Mouse (Mus musculus): ENCODE data around the gene Ift46.
A peak's percentile ranks its signal among the peaks of the same experiment; 100 is the strongest.

Ift46 gene

DNA sequence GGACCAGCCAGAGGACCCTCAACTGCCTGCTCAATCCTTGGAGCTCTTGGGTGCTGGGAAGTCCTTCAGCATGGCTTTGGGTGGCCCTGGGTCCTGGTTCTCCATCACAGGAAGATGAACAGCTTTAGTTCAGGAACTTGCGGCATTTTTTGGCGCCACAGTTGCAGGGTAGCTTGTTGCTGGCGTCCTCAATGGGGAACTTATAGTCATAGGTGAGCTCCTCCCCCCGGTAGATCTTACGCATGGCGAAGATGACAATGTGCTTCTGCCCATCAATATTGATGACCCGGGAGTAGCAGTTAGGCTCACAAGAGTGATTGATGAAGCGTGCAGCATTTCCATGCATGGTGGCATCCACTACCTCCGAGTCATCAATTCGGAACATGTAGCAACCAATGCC is 40.1 kb downstream of the Ift46 start:
- DNase-seq (ENCODE audit: low spot score), result no peak

DNA sequence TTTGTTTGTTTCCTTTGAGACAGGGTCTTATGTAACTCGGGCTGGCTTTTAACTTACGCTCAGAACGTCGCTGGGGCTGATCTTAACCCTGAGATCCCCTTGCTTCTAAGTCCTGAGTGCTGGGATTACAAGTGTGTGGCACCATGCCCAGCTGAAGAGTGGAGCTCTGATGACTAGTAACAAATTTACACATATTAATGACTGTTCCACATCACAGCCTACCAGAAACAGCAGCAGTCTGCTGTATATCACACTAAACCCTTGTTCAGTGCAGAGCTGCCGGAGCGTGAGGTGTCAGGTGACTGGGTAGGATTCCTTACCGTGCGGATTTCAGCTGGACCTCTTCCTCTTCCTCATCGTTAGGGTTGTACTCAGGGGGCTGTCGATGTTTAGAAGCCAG is 42.6 kb downstream of the Ift46 start:
- no peak for DNase-seq (ENCODE audit: low spot score)

DNA sequence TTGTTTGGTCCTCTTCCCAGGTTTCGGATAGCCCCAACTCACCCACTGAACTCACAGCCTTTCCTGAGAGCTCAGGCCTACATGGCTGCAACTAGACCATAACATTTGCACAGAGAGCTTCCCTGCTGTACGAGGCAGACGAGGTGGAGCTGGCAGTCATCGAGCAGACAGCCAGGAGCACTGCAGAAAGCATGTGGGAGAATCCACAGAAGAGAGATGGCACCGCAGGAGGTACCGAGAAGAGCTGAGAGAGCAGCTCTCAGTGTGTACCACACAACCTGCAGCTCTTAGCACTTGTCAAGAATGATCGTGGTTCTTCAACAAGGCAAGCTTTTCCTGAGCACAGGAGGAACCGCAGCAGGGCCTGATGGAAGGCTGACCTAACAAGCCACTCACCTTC is 46.5 kb downstream of the Ift46 start:
- DNase-seq (ENCODE audit: low spot score), result no peak

DNA sequence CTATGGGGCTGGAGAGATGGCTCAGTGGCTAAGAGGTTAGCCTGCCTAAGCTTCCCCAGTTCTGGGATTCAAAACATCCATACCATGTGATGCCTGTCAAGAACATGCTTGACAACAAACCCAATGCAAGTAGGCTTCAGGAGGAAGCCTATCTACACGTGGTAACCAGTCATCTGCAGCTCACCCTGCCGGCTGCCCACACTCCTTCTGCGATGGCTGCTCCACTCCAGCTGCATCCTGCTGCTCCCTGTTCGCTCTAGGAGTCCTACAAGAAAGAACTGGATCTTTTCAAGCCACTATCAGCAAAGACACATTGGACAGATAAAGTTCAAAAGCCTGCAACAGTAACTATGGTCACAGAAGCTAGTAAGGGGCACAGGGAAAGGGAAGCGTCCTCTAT is 49.8 kb downstream of the Ift46 start:
- DNase-seq (ENCODE audit: low spot score), result peak; percentile 39

DNA sequence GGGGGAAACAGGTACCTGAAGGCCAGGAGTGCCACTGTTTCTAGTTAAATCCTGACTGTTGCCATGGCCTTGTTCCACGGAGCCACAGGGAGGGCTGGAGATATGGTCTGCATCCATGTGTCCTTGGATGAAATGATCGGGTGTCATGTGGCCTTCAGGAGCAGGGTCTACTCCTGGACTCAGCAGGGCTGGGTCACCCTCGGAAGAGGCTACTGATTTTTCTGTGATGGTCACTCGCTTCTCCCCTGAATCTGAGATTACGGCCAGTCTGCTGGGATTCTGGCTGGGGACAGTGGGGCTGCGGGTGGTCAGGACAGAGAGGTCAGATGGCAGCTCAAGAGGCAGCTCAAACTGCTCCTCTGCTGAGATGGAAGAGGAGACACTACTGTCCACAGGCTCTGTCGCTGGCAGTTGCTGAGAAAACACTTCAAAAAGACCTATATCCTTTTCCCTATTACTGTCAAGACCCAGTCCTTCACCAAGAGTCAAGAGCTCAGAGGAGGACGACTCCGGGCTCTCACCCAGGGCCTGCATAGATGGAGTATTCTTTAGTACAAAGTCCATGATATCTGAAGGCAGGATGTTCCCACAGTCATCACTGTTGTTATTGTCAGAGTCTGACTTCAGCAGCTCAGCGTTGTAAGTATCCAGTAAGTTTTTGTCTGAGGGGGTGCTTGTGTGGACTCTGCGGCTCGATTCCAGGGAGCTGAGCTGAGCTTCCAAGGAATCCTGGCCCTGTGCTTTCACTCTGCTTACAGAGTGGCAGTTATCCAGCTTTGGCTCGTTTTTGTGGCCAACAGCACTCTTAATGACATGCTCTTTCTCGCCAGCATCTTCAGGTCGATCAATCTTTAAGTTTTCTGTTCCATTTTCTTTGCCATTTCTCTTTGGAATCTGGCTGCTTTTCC is 52.5 kb downstream of the Ift46 start:
- DNase-seq (ENCODE audit: low spot score), result no peak

DNA sequence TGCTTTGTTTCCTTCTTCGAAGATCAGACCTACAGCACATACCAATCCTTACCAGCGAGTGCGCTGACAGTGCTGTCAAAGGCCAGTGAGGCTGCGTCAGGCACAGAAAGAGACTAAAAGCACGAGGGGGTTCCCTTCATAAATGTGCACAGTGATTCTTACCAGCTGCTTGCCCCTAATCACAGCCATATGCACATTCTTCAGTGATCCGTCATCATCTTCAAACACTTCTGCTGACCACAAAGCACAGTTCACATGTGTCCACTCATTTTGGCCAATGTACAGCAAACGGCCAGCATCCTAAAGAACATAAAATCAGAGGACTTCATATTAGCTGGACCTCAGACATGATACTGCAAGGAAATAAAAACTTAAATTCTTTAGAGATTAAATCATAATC is 59.0 kb downstream of the Ift46 start:
- no peak for DNase-seq (ENCODE audit: low spot score)

DNA sequence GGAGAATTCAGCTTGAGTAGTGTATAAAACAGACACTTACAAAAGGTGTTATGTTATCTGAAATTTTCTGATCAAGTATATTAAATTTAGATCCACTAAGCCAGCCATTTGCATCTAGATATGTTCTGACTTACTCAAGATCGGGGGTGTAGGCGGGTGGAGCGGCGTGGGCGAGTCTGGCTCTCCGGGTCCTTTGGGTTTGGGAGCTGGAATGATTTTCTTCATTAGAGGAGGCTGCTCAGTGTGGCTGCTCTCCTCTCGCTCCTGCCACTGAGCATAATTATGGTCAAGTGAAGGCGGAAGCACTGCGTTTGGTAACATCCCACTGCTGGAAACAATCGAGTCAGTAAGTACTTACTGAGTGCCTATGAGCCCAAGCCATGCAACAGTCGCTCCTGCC is 61.2 kb downstream of the Ift46 start:
- peak; percentile 36 for DNase-seq (ENCODE audit: low spot score)

DNA sequence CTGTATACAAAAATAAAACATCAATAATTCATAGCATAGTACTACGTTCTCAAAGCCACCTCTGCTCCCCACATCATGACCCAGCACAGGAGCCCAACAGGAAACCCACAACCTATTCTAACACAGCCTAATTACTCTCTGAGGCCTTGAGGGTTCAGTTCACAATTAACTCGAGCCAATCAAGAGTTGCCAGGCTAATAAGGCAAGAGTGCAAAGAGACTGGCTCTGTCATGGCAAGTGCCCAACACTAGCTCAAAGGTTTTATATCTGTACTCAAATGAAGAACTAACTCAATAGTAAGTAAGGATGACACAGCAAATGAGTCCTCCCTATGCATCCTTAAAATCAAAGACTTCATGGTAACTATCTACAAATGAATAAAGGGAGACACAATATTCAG is 62.8 kb downstream of the Ift46 start:
- no peak for DNase-seq (ENCODE audit: low spot score)

DNA sequence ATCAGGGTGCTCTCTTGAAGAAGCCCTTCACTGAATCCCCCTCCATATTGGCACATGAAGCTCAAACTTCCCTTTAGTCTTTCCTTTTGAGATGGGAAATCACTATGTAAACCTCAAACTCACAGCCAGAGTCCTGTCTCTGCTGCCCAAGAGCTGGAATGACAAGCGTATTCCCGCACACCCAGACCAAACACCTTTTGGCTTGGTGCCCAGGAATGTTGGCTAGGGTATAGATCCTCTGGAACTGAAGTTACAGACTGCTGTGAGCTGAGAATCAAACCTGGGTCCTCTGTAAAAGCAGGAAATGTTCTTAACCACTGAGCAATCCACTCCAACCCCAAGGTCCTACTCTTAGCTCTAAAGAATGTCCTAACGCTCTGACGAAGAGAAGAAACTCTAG is 64.6 kb downstream of the Ift46 start:
- DNase-seq (ENCODE audit: low spot score), result no peak

DNA sequence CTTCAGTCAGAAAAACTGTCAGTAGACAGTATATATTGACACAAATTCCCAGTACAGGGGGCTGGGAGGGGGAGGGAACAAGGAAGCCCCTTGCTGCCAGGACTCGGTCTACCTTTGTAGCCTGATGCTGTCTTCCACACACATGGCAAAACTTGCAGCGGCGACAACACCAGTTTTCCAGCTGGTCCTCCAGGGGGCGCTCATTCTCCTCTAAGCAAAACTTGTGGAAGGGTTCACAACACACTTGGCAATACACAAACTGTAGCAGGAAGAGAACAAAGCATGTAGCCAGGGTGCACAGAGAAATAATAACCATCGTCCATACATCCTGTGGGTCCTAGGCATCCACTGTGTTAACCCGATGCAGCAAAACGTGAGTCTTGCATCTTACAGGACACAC is 68.7 kb downstream of the Ift46 start:
- peak; percentile 65 for DNase-seq (ENCODE audit: low spot score)

DNA sequence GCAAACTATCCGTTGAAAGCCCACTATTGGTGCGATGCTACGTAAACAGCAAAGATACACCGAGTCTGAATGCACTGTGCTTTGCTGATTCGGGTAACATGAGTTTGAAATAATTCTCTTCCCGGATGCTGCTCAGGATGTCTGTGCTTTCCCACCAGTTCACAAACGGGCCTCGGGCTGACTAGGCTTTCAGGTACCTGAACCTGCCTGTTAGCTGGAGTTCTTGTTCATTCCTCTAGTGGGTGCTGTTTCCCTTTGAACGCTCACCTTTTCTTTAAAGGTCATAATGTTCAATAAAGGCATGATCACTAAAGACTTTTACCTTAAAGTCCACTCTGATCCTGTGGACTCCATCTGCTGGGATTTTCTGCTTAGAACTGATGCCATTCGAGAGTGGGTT is 73.5 kb downstream of the Ift46 start:
- DNase-seq (ENCODE audit: low spot score), result no peak
